Mouse (Mus musculus) c-Kit-positive CD71-negative TER-119-negative erythroid progenitor cells, embryonic 14.5 days (primary cell): ENCODE results near the gene Filip1l.

Experiments used
- DNase-seq: peaks from one replicate; pipeline ENCODE4 v3.0.0-alpha.2; 2013; ENCODE audit warnings: low read depth

Filip1l gene

GRCm38 (mm10) chr16:57570789-57571311 is 218.0 kb downstream of the Filip1l start:
- no peak for DNase-seq

- no peak for DNase-seq
Measured at GRCm38 (mm10) chr16:57573831-57574230, 220.9 kb downstream of the Filip1l start.

GRCm38 (mm10) chr16:57575764-57576388 is 223.0 kb downstream of the Filip1l start:
- DNase-seq = no peak

GRCm38 (mm10) chr16:57577519-57577918 is 224.6 kb downstream of the Filip1l start:
- DNase-seq = no peak

GRCm38 (mm10) chr16:57580041-57580440 is 227.1 kb downstream of the Filip1l start:
- DNase-seq = no peak

GRCm38 (mm10) chr16:57582008-57582407 is 229.1 kb downstream of the Filip1l start:
- no peak for DNase-seq

GRCm38 (mm10) chr16:57585201-57585600 is 232.3 kb downstream of the Filip1l start:
- no peak for DNase-seq

GRCm38 (mm10) chr16:57593422-57594157 is 240.7 kb downstream of the Filip1l start:
- peak; percentile 55 for DNase-seq

- no peak for DNase-seq
Measured at GRCm38 (mm10) chr16:57597295-57597957, 244.5 kb downstream of the Filip1l start.

GRCm38 (mm10) chr16:57601031-57601430 is 248.1 kb downstream of the Filip1l start:
- DNase-seq = no peak

- DNase-seq = peak; percentile 70
Measured at GRCm38 (mm10) chr16:57606444-57607227, 253.7 kb downstream of the Filip1l start, which contains the start of gene Cmss1. Gene Cmss1, minus strand, starts transcription at chr16:57606864.

- peak; percentile 40 for DNase-seq
Measured at GRCm38 (mm10) chr16:57611768-57612167, 258.9 kb downstream of the Filip1l start.
